Mouse (Mus musculus) CH12.LX (cell line): Measurements from ENCODE around the gene 1700012B07Rik.

ENCODE experiments used
- BHLHE40 ChIP-seq: IDR thresholded peaks from 2 replicates; pipeline ENCODE4 v1.6.1; 2011; ENCODE audit warnings: mild to moderate bottlenecking, low read depth, low read length, improper control_type of control experiment
- ZC3H11A ChIP-seq: IDR thresholded peaks from 2 replicates; pipeline ENCODE4 v1.6.1; 2012; ENCODE audit warnings: low read depth, mild to moderate bottlenecking, inconsistent platforms, low read length, improper control_type of control experiment

DNA sequence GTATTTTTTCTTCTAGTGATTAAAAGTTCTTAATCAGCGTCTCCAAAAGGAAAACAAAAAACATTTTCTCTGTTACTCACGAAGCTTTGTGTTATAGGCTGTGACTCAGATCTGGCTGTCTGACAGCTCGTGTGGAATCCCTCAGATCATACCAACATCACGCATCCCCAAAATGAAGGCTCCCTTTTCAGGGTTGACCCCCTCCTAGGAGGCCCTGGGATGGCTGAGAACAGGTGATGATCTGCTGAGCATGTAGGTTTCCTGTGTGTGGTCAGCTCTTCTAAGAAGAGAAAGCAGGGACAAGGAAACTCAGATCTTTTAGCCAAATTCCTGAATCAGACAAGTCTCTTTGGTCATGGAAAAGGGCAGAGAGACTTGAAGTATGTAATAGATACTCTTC is 82.6 kb downstream of the 1700012B07Rik start:
- no peak for TF ChIP-seq BHLHE40
- no peak for TF ChIP-seq ZC3H11A
